Mouse (Mus musculus) lung, embryonic 15.5 days (tissue): ENCODE data around the gene Thumpd3. TPM values are rescaled to one million over a fixed set of nuclear protein-coding genes. Genes with fewer than 3 reads are reported as not detected.

ENCODE experiments used
- ATAC-seq: fragments of 200-750 bp; cut with Nextera tagmentation; 2 replicates; pipeline ENCODE4 v1.8.0; 2017; ENCODE audit warnings: moderate number of reproducible peaks, borderline replicate concordance; ENCODE audit not compliant: low FRiP score, low TSS enrichment; ENCODE audit errors: extremely low read depth
- H3K27ac ChIP-seq: fragments of 300-500 bp; sonication (generic); 2 replicates; pipeline ENCODE4 v1.5.1; 2015; ENCODE audit warnings: moderate library complexity, mild to moderate bottlenecking, inconsistent platforms
- H3K27me3 ChIP-seq: fragments of 300-500 bp; sonication (generic); 2 replicates; pipeline ENCODE4 v1.6.1; 2015; ENCODE audit warnings: inconsistent platforms
- H3K36me3 ChIP-seq: fragments of 300-500 bp; sonication (generic); 2 replicates; pipeline ENCODE4 v1.6.1; 2015; ENCODE audit warnings: inconsistent platforms
- H3K4me1 ChIP-seq: fragments of 300-500 bp; sonication (generic); 2 replicates; pipeline ENCODE4 v1.6.1; 2015; ENCODE audit warnings: inconsistent platforms
- H3K4me2 ChIP-seq: fragments of 300-500 bp; sonication (generic); 2 replicates; pipeline ENCODE4 v1.6.1; 2015; ENCODE audit warnings: inconsistent platforms, mild to moderate bottlenecking, moderate library complexity
- H3K4me3 ChIP-seq: fragments of 300-500 bp; sonication (generic); 2 replicates; pipeline ENCODE4 v1.5.1; 2015; ENCODE audit warnings: mild to moderate bottlenecking, inconsistent platforms
- H3K9ac ChIP-seq: fragments of 300-500 bp; sonication (generic); 2 replicates; pipeline ENCODE4 v1.6.1; 2015; ENCODE audit warnings: inconsistent platforms
- H3K9me3 ChIP-seq: fragments of 300-500 bp; sonication (generic); 2 replicates; pipeline ENCODE4 v1.6.1; 2016; ENCODE audit warnings: inconsistent platforms
- WGBS: fragments of 180-500 bp; shearing (Covaris S2); methylation state at CpG from one replicate; pipeline ENCODE4 v1.1.7; 2015; 5-methylcytosine and 5-hydroxymethylcytosine counted together
- polyA plus RNA-seq: library from polyadenylated mRNA; unstranded; fragments of >200 nt; fragmentation: Nextera tagmentation; extraction: Ambion mirVana; gene quantifications from 2 replicates; pipeline ENCODE4 v1.2.1, GENCODE M21; 2015

Gene Thumpd3
- polyA plus RNA-seq, 1 experiment from 2014 or later: 50.8 TPM

GRCm38 (mm10) chr6:113024866-113025265 is 21.2 kb upstream of the Thumpd3 start:
- H3K27me3 ChIP-seq: no peaks in the 10 kb centered on the region
- no peak overlapping the region for H3K9ac ChIP-seq
- no peaks in the 10 kb centered on the region for H3K9me3 ChIP-seq
- ATAC-seq: no peak
- no peak overlapping the region for H3K4me2 ChIP-seq
- no peak overlapping the region for H3K4me3 ChIP-seq
- no peak overlapping the region for H3K27ac ChIP-seq
- H3K4me1 ChIP-seq: no peaks in the 10 kb centered on the region
- no peaks in the 10 kb centered on the region for H3K36me3 ChIP-seq
- WGBS: 37% methylated on average over 8 of the region's 8 CpGs

GRCm38 (mm10) chr6:113025774-113026173 is 20.3 kb upstream of the Thumpd3 start:
- WGBS: 85% methylated on average over 5 of the region's 5 CpGs
- Histone ChIP-seq H3K27me3 (no peaks in the 10 kb centered on the region), H3K27ac (no peak overlapping the region), H3K4me2 (no peak overlapping the region), H3K36me3 (no peaks in the 10 kb centered on the region), H3K9ac (no peak overlapping the region), H3K4me3 (no peak overlapping the region), H3K4me1 (no peaks in the 10 kb centered on the region), H3K9me3 (no peaks in the 10 kb centered on the region)
- no peak for ATAC-seq

- Histone ChIP-seq H3K27me3 (no peaks in the 10 kb centered on the region), H3K27ac (no peak overlapping the region), H3K4me3 (no peak overlapping the region), H3K36me3 (no peaks in the 10 kb centered on the region), H3K4me1 (no peaks in the 10 kb centered on the region), H3K4me2 (no peak overlapping the region), H3K9ac (no peak overlapping the region), H3K9me3 (no peaks in the 10 kb centered on the region)
- 20% methylated on average over 2 of the region's 2 CpGs for WGBS
- no peak for ATAC-seq
Observed at GRCm38 (mm10) chr6:113027446-113027845, 18.6 kb upstream of the Thumpd3 start.

GRCm38 (mm10) chr6:113029006-113029405 is 17.0 kb upstream of the Thumpd3 start:
- WGBS: 70% methylated on average over 3 of the region's 3 CpGs
- ATAC-seq: no peak
- H3K9me3 ChIP-seq: no peaks in the 10 kb centered on the region
- no peaks in the 10 kb centered on the region for H3K36me3 ChIP-seq
- no peak overlapping the region for H3K4me3 ChIP-seq
- H3K9ac ChIP-seq: no peak overlapping the region
- no peaks in the 10 kb centered on the region for H3K27me3 ChIP-seq
- no peak overlapping the region for H3K27ac ChIP-seq
- H3K4me2 ChIP-seq: no peak overlapping the region
- no peaks in the 10 kb centered on the region for H3K4me1 ChIP-seq

GRCm38 (mm10) chr6:113030553-113030952 is 15.5 kb upstream of the Thumpd3 start:
- H3K4me3 ChIP-seq: no peak overlapping the region

GRCm38 (mm10) chr6:113030970-113031660 is 14.9 kb upstream of the Thumpd3 start:
- Histone ChIP-seq H3K36me3 (no peaks in the 10 kb centered on the region), H3K27me3 (no peaks in the 10 kb centered on the region), H3K4me2 (no peak overlapping the region), H3K9ac (no peak overlapping the region), H3K4me1 (no peaks in the 10 kb centered on the region), H3K4me3 (no peak overlapping the region), H3K9me3 (no peaks in the 10 kb centered on the region), H3K27ac (no peak overlapping the region)
- WGBS: 53% methylated on average over 10 of the region's 10 CpGs
- no peak for ATAC-seq

More at GRCm38 (mm10) chr6:113030553-113030952, 15.5 kb upstream of the Thumpd3 start:
- no peak overlapping the region for H3K27ac ChIP-seq
- ATAC-seq: no peak
- H3K4me1 ChIP-seq: no peaks in the 10 kb centered on the region
- H3K9ac ChIP-seq: no peak overlapping the region
- no peaks in the 10 kb centered on the region for H3K36me3 ChIP-seq
- H3K4me2 ChIP-seq: no peak overlapping the region
- WGBS: 58% methylated on average over 3 of the region's 3 CpGs
- no peaks in the 10 kb centered on the region for H3K9me3 ChIP-seq
- no peaks in the 10 kb centered on the region for H3K27me3 ChIP-seq

- no peaks in the 10 kb centered on the region for H3K9me3 ChIP-seq
- H3K27ac ChIP-seq: no peak overlapping the region
- H3K4me2 ChIP-seq: no peak overlapping the region
- H3K36me3 ChIP-seq: no peaks in the 10 kb centered on the region
- no peaks in the 10 kb centered on the region for H3K4me1 ChIP-seq
- 57% methylated on average over 3 of the region's 3 CpGs for WGBS
- no peak for ATAC-seq
- no peak overlapping the region for H3K9ac ChIP-seq
- H3K4me3 ChIP-seq: no peak overlapping the region
- no peaks in the 10 kb centered on the region for H3K27me3 ChIP-seq
Observed at GRCm38 (mm10) chr6:113032121-113032520, 13.9 kb upstream of the Thumpd3 start.

GRCm38 (mm10) chr6:113033185-113033584 is 12.8 kb upstream of the Thumpd3 start:
- Histone ChIP-seq H3K4me3 (no peak overlapping the region), H3K4me1 (peaks cover under 1% of the 10 kb centered on the region), H3K36me3 (no peaks in the 10 kb centered on the region), H3K27ac (no peak overlapping the region), H3K4me2 (no peak overlapping the region), H3K9ac (no peak overlapping the region), H3K27me3 (no peaks in the 10 kb centered on the region), H3K9me3 (no peaks in the 10 kb centered on the region)
- no peak for ATAC-seq
- 83% methylated on average over 2 of the region's 2 CpGs for WGBS

GRCm38 (mm10) chr6:113034466-113034865 is 11.6 kb upstream of the Thumpd3 start:
- Histone ChIP-seq H3K4me2 (no peak overlapping the region), H3K27me3 (no peaks in the 10 kb centered on the region), H3K9ac (no peak overlapping the region), H3K36me3 (no peaks in the 10 kb centered on the region), H3K9me3 (no peaks in the 10 kb centered on the region), H3K27ac (no peak overlapping the region), H3K4me3 (no peak overlapping the region), H3K4me1 (peaks cover 8% of the 10 kb centered on the region)
- ATAC-seq: no peak
- WGBS: 73% methylated on average over 6 of the region's 6 CpGs

- H3K9me3 ChIP-seq: no peaks in the 10 kb centered on the region
- WGBS: 59% methylated on average over 4 of the region's 4 CpGs
- no peak overlapping the region for H3K9ac ChIP-seq
- H3K27me3 ChIP-seq: no peaks in the 10 kb centered on the region
- no peak overlapping the region for H3K4me2 ChIP-seq
- no peak overlapping the region for H3K4me3 ChIP-seq
- H3K4me1 ChIP-seq: peaks cover 8% of the 10 kb centered on the region
- no peak overlapping the region for H3K27ac ChIP-seq
- ATAC-seq: no peak
- no peaks in the 10 kb centered on the region for H3K36me3 ChIP-seq
Observed at GRCm38 (mm10) chr6:113036463-113037175, 9.4 kb upstream of the Thumpd3 start.

- H3K27me3 ChIP-seq: no peaks in the 10 kb centered on the region
- H3K4me3 ChIP-seq: peak overlapping the region; percentile 24
- H3K4me1 ChIP-seq: peaks cover 8% of the 10 kb centered on the region
- no peaks in the 10 kb centered on the region for H3K36me3 ChIP-seq
- WGBS: 5% methylated on average over 19 of the region's 19 CpGs
- H3K4me2 ChIP-seq: peak overlapping the region; percentile 51
- no peaks in the 10 kb centered on the region for H3K9me3 ChIP-seq
- peak; percentile 39; the same call in 1 of the 2 replicates for ATAC-seq
- 0 out of 2 replicates have a peak overlapping the region, but pooled peaks have one; percentile 32 for H3K27ac ChIP-seq
- peak overlapping the region; percentile 13 for H3K9ac ChIP-seq
Observed at GRCm38 (mm10) chr6:113037946-113038734, 7.9 kb upstream of the Thumpd3 start.

- no peaks in the 10 kb centered on the region for H3K9me3 ChIP-seq
- H3K4me3 ChIP-seq: no peak overlapping the region
- peaks cover 8% of the 10 kb centered on the region for H3K4me1 ChIP-seq
- WGBS: 37% methylated on average over 5 of the region's 5 CpGs
- no peaks in the 10 kb centered on the region for H3K36me3 ChIP-seq
- no peaks in the 10 kb centered on the region for H3K27me3 ChIP-seq
- 0 out of 2 replicates have a peak overlapping the region, but pooled peaks have one; percentile 11 for H3K9ac ChIP-seq
- no peak for ATAC-seq
- peak overlapping the region; percentile 51 for H3K4me2 ChIP-seq
- H3K27ac ChIP-seq: 0 out of 2 replicates have a peak overlapping the region, but pooled peaks have one; percentile 32
Observed at GRCm38 (mm10) chr6:113038735-113039058, 7.3 kb upstream of the Thumpd3 start.
